Mouse (Mus musculus) telencephalon, adult 2 months (tissue): ENCODE measurements around the gene Scgb1b19.
"Not testable (repeated sequence)": the region's sequence is repeated elsewhere in the genome, so short reads cannot be mapped to it uniquely, and the experiment has no call there.

Experiments used
- DNase-seq: peaks from one replicate; pipeline ENCODE4 v3.0.0-alpha.2; 2011; ENCODE audit warnings: low read depth, low spot score

Gene Scgb1b19

GRCm38 (mm10) chr7:33286991-33287390 is at the start of gene Scgb1b19:
Scgb1b19 (plus strand) TSS chr7:33287291.
- not testable (repeated sequence) for DNase-seq

GRCm38 (mm10) chr7:33280238-33280637 is 6.9 kb upstream of the Scgb1b19 start, which contains the start of gene Scgb2b19:
Scgb2b19 (minus strand) TSS chr7:33280338.
- DNase-seq, result not testable (repeated sequence)
